Mouse (Mus musculus): ENCODE results near the gene Casz1.

DNA sequence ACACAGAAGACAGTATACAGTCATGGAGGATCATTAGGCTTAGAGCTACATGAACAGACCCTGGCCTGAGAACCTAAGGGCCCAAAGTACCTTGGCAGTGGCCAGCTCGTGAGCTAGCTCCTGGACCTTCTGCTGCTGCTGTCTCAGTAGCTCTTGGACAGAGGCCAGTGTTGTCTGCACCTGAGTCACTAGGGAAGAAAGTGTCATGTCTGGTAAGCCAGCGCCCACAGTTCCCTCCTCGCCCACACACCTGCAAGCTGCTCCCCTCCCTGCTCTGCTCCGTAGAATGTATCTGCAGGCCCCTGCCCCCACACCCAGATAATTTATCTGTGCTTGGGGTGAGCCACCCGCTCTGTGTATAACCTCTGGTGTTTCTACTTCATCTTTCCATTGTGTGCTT lies 161.9 kb downstream of the Casz1 start:
- no peak for TF ChIP-seq CTCF (IDR thresholded peaks at IDR 0.05; ENCODE audit: extremely low read depth, insufficient read length, insufficient replicate concordance, low read depth, low read length)
- TF ChIP-seq POLR2A (IDR thresholded peaks at IDR 0.05; ENCODE audit: low read depth, low read length) = no peak

Data from small intestine, adult 2 months (tissue).